Mouse (Mus musculus): ENCODE data around the gene Scn8a.

The Scn8a gene

GRCm38 (mm10) chr15:101092829-101093648, 223.4 kb downstream of the Scn8a start:
- peak; percentile 93 for DNase-seq (ENCODE audit: low read depth, low spot score)

- DNase-seq (ENCODE audit: low read depth, low spot score): peak; percentile 42
Observed at GRCm38 (mm10) chr15:101093988-101094387, 224.3 kb downstream of the Scn8a start.

- DNase-seq (ENCODE audit: low read depth, low spot score): peak; percentile 42
Observed at GRCm38 (mm10) chr15:101094979-101095378, 225.3 kb downstream of the Scn8a start.

- DNase-seq (ENCODE audit: low read depth, low spot score): no peak
Observed at GRCm38 (mm10) chr15:101095392-101095791, 225.7 kb downstream of the Scn8a start.
